In the genomic region with DNA sequence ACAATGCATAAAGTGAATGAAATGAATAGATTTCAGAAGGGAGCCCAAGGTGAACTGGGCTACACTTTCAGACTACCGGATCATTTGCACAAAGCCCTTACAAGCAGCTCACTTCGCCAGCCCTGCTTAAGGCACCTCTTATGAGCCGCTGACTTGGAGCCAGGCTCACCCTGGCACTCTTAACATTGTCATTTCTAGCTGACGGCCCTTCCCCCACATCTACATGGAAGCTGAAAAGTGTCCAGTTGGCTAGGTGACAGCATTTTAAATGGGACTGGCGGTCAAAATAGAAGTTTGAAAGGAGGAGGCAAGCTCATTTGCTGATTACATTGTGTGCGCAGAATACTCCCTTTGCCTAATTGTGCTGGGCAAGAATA, we compare ENCODE assay signal across 9 mouse cellular contexts.
A peak's percentile ranks its signal among the peaks of the same experiment; 100 is the strongest.
DNase-seq lines count a peak whose midpoint lies in the region; ATAC-seq lines count a peak whose summit lies in the region.
"Had no signal": no experiment of that assay in that cellular context is flagged by ENCODE, and none has a peak within 500 bp of the region (broad histone marks: within the 10 kb centered on the region; RNA-seq: fewer than 3 reads in every experiment).

No protein-coding gene starts in this region.

- no peaks in the 10 kb centered on the region for H3K36me3 ChIP-seq in heart, embryonic 10.5 days
- no peaks in the 10 kb centered on the region for H3K36me3 ChIP-seq in kidney, embryonic 14.5 days (ENCODE audit: control insufficient read depth, insufficient read depth, low read length)
- H3K36me3 ChIP-seq in lung, embryonic 16.5 days (ENCODE audit: control insufficient read depth, insufficient read depth, low read length) = no peaks in the 10 kb centered on the region
- H3K36me3 ChIP-seq in stomach, embryonic 15.5 days = no peaks in the 10 kb centered on the region

- no peaks in the 10 kb centered on the region for H3K9me3 ChIP-seq in heart, embryonic 10.5 days
- no peaks in the 10 kb centered on the region for H3K9me3 ChIP-seq in kidney, embryonic 14.5 days (ENCODE audit: control insufficient read depth, low read length)
- no peaks in the 10 kb centered on the region for H3K9me3 ChIP-seq in lung, embryonic 16.5 days (ENCODE audit: control insufficient read depth, low read length)
- no peaks in the 10 kb centered on the region for H3K9me3 ChIP-seq in stomach, embryonic 15.5 days

- H3K27ac ChIP-seq in heart, embryonic 10.5 days = peak overlapping the region; percentile 67; the same call in 1 of the 2 replicates
- H3K27ac ChIP-seq in kidney, embryonic 14.5 days (ENCODE audit: low read depth, low read length) = no peak overlapping the region
- peak overlapping the region; percentile 47; the same call in 1 of the 2 replicates for H3K27ac ChIP-seq in lung, embryonic 16.5 days (ENCODE audit: low read length)
- H3K27ac ChIP-seq in stomach, embryonic 15.5 days = no peak overlapping the region

- WGBS in heart, embryonic 10.5 days = 33% methylated on average over 6 of the region's 6 CpGs
- 40% methylated on average over 6 of the region's 6 CpGs for WGBS in kidney, embryonic 14.5 days
- 16% methylated on average over 6 of the region's 6 CpGs for WGBS in lung, embryonic 16.5 days
- 33% methylated on average over 6 of the region's 6 CpGs for WGBS in stomach, embryonic 15.5 days

- peaks cover 18% of the 10 kb centered on the region for H3K27me3 ChIP-seq in heart, embryonic 10.5 days (ENCODE audit: insufficient read depth, poor library complexity, severe bottlenecking)
- no peaks in the 10 kb centered on the region for H3K27me3 ChIP-seq in kidney, embryonic 14.5 days (ENCODE audit: control insufficient read depth, insufficient read depth, low read length)
- no peaks in the 10 kb centered on the region for H3K27me3 ChIP-seq in lung, embryonic 16.5 days (ENCODE audit: control insufficient read depth, insufficient read depth, low read depth, low read length)
- H3K27me3 ChIP-seq in stomach, embryonic 15.5 days (replicated peaks) = no peaks in the 10 kb centered on the region

- H3K4me1 ChIP-seq in heart, embryonic 10.5 days = peaks cover 19% of the 10 kb centered on the region
- H3K4me1 ChIP-seq in kidney, embryonic 14.5 days (ENCODE audit: control insufficient read depth, insufficient read depth, low read length) = peaks cover 18% of the 10 kb centered on the region
- peaks cover 16% of the 10 kb centered on the region for H3K4me1 ChIP-seq in lung, embryonic 16.5 days (replicated peaks; ENCODE audit: control insufficient read depth, insufficient read depth, low read length)
- H3K4me1 ChIP-seq in stomach, embryonic 15.5 days = peaks cover 12% of the 10 kb centered on the region

- peak overlapping the region; percentile 76 for H3K4me2 ChIP-seq in kidney, embryonic 14.5 days (replicated peaks; ENCODE audit: low read depth, low read length)
- H3K4me2 ChIP-seq in lung, embryonic 16.5 days (ENCODE audit: low read depth, low read length) = peak overlapping the region; percentile 84
- H3K4me2 ChIP-seq in stomach, embryonic 15.5 days = peak overlapping the region; percentile 86

- ATAC-seq in kidney, embryonic 14.5 days (ENCODE audit: low FRiP score, low TSS enrichment) = no peak
- peak; percentile 80 for ATAC-seq in lung, embryonic 16.5 days (ENCODE audit: low read depth)
- ATAC-seq in stomach, embryonic 15.5 days (ENCODE audit: insufficient read depth, low FRiP score, low read depth) = no peak

- DNase-seq in gastrocnemius, adult 18-20 months (ENCODE audit: low spot score) = peak; percentile 29
- no peak for DNase-seq in gastrocnemius, postnatal 25 days
- peak; percentile 84 to 88 for DNase-seq in cerebellum, postnatal 10 days
- no peak for DNase-seq in heart, embryonic 10.5 days (ENCODE audit: low spot score)
- no peak for DNase-seq in B cell, adult 2 months

- H3K9ac ChIP-seq in kidney, embryonic 14.5 days (ENCODE audit: low read depth, low read length) = no peak overlapping the region
- peak overlapping the region; percentile 53; the same call in 1 of the 2 replicates for H3K9ac ChIP-seq in lung, embryonic 16.5 days (ENCODE audit: low read length)
- no peak overlapping the region for H3K9ac ChIP-seq in stomach, embryonic 15.5 days

- H3K4me3 ChIP-seq in heart, embryonic 10.5 days = peak overlapping the region; percentile 62
- H3K4me3 ChIP-seq in kidney, embryonic 14.5 days (ENCODE audit: low read length) = peak overlapping the region; percentile 44
- H3K4me3 ChIP-seq in lung, embryonic 16.5 days (ENCODE audit: low read length) = peak overlapping the region; percentile 51
- H3K4me3 ChIP-seq in stomach, embryonic 15.5 days (replicated peaks) = peak overlapping the region; percentile 41
- H3K4me3 ChIP-seq: erythroblast, embryonic 14.5 days had no signal

Comparison
In these comparisons a context has a peak if more than half of its experiments do, and no peak if none do; other contexts are left out.
1. DNase-seq: peak in gastrocnemius, adult 18-20 months (single experiment) and cerebellum, postnatal 10 days (2 of 2); none in gastrocnemius, postnatal 25 days (single experiment), heart, embryonic 10.5 days (single experiment) and B cell, adult 2 months (0 of 2).
2. H3K27ac ChIP-seq: peak in heart, embryonic 10.5 days (single experiment) and lung, embryonic 16.5 days (single experiment); none in kidney, embryonic 14.5 days (single experiment) and stomach, embryonic 15.5 days (single experiment).
3. Peak in every context shown above with its lines, with median percentiles within 50 percentile points of each other: H3K4me3 ChIP-seq and H3K4me2 ChIP-seq.